Mouse (Mus musculus) CH12.LX (cell line): Measurements from ENCODE around the gene Lce1d.

Experiments used
- CTCF ChIP-seq, 2 experiments: IDR thresholded peaks in 1 of 2; conservative IDR thresholded peaks in 1 of 2; 2 replicates each; pipeline ENCODE4 v1.5.1; 2011 to 2012; ENCODE audit warnings: low read depth in 2 of 2, low read length in 2 of 2, improper control_type of control experiment in 1 of 2, inconsistent platforms in 1 of 2, mild to moderate bottlenecking in 1 of 2, moderate library complexity in 1 of 2
- EP300 ChIP-seq: IDR thresholded peaks from 2 replicates; pipeline ENCODE4 v1.6.1; 2011; ENCODE audit warnings: low read length, improper control_type of control experiment
- MAX ChIP-seq: IDR thresholded peaks from 2 replicates; pipeline ENCODE4 v1.6.1; 2011; ENCODE audit warnings: low read length, improper control_type of control experiment

DNA sequence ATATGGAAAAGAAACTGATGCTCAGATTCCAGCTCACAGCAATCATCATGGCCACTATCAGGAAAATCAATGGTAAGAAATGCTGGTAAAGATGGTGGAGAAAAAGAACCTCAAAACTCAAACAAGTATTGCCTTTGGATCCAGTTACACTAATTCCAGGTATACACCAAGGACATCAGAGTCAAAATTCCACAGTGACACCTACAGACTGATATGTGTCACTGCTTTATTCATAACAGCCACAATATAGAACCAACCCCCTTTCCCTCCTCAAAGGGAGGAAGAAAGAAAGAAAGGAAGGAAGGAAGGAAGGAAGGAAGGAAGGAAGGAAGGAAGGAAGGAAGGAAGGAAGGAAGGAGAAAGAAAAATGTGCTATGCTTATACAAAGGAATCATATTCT lies 28.1 kb upstream of the Lce1d start:
- TF ChIP-seq MAX (no peak), EP300 (no peak), CTCF (conservative IDR thresholded peaks at IDR 0.05 in 1 of 2, IDR thresholded peaks at IDR 0.05 in 1 of 2; ENCODE audit: low read depth in 2 of 2, low read length in 2 of 2) (peak in 1 of 2 experiments; percentile 20; a peak in 1 of 4 replicates)
